Mouse (Mus musculus) kidney, postnatal 36 days (tissue): ENCODE data around the gene Tenm4.

Source experiments
- DNase-seq, 2 experiments: peaks; one replicate each; pipeline ENCODE4 v3.0.0; 2021 to 2022; ENCODE audit warnings: mixed read lengths in 2 of 2

Tenm4 gene

GRCm38 (mm10) chr7:96753335-96754095 is 582.5 kb downstream of the Tenm4 start:
- DNase-seq: no peak

- no peak for DNase-seq
These were observed 583.1 kb downstream of the Tenm4 start for GRCm38 (mm10) chr7:96754175-96754574.

GRCm38 (mm10) chr7:96755459-96756094 is 584.5 kb downstream of the Tenm4 start:
- DNase-seq: no peak

GRCm38 (mm10) chr7:96756104-96756742 is 585.2 kb downstream of the Tenm4 start:
- peak in 1 of 2 experiments; percentile 21 for DNase-seq

- no peak for DNase-seq
These were observed 586.0 kb downstream of the Tenm4 start for GRCm38 (mm10) chr7:96757067-96757466.

- DNase-seq: no peak
These were observed 589.2 kb downstream of the Tenm4 start for GRCm38 (mm10) chr7:96760208-96760607.

- DNase-seq: no peak
These were observed 590.1 kb downstream of the Tenm4 start for GRCm38 (mm10) chr7:96761151-96761550.

GRCm38 (mm10) chr7:96765321-96765960 is 594.4 kb downstream of the Tenm4 start:
- DNase-seq: peak in 1 of 2 experiments; percentile 55

GRCm38 (mm10) chr7:96767090-96767489 is 596.0 kb downstream of the Tenm4 start:
- DNase-seq: no peak

- DNase-seq: no peak
These were observed 597.7 kb downstream of the Tenm4 start for GRCm38 (mm10) chr7:96768718-96769117.

GRCm38 (mm10) chr7:96769784-96770183 is 598.7 kb downstream of the Tenm4 start:
- peak in 1 of 2 experiments; percentile 63 for DNase-seq

GRCm38 (mm10) chr7:96772966-96773365 is 601.9 kb downstream of the Tenm4 start:
- DNase-seq: no peak

- no peak for DNase-seq
These were observed 602.7 kb downstream of the Tenm4 start for GRCm38 (mm10) chr7:96773585-96774225.

GRCm38 (mm10) chr7:96775080-96775486 is 604.0 kb downstream of the Tenm4 start:
- DNase-seq: no peak

GRCm38 (mm10) chr7:96777938-96778600 is 607.0 kb downstream of the Tenm4 start:
- DNase-seq: no peak

- DNase-seq: peak in 1 of 2 experiments; percentile 67
These were observed 607.5 kb downstream of the Tenm4 start for GRCm38 (mm10) chr7:96778601-96778969.

GRCm38 (mm10) chr7:96780556-96780955 is 609.5 kb downstream of the Tenm4 start:
- DNase-seq: no peak

GRCm38 (mm10) chr7:96781068-96781467 is 610.0 kb downstream of the Tenm4 start:
- no peak for DNase-seq

GRCm38 (mm10) chr7:96782686-96783085 is 611.6 kb downstream of the Tenm4 start:
- DNase-seq: no peak

GRCm38 (mm10) chr7:96785808-96786207 is 614.8 kb downstream of the Tenm4 start:
- no peak for DNase-seq

GRCm38 (mm10) chr7:96786262-96787044 is 615.4 kb downstream of the Tenm4 start:
- DNase-seq: no peak
